Mouse (Mus musculus) hindlimb bud, embryonic 11.5 days (tissue): Measurements from ENCODE around the gene Fchsd2.

Experiments
- DNase-seq: peaks from one replicate; pipeline ENCODE4 v3.0.0-alpha.2; 2012; ENCODE audit warnings: low read depth, low spot score; ENCODE audit errors: extremely low spot score

The Fchsd2 gene

DNA sequence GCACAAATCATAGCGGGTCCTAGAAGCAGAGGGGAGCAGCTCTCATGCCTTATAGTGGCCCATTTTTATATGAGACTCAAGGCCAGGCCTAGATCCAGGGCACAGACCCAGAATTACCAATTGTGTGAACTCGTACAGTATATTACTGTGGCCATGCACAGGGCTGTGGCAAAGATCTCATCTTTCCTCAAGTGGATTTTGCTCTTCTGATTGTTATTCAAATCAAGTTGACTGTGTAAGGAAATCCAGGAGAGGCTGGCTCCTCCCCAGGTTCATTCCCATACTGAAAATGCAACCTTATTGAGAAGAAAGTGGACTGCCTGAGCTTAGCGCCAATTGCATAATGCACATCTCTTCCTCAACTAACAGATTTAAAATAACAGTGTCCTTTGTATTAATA is 190.1 kb downstream of the Fchsd2 start:
- no peak for DNase-seq

- DNase-seq: no peak
Measured at GRCm38 (mm10) chr7:101284504-101284903, 191.8 kb downstream of the Fchsd2 start.

DNA sequence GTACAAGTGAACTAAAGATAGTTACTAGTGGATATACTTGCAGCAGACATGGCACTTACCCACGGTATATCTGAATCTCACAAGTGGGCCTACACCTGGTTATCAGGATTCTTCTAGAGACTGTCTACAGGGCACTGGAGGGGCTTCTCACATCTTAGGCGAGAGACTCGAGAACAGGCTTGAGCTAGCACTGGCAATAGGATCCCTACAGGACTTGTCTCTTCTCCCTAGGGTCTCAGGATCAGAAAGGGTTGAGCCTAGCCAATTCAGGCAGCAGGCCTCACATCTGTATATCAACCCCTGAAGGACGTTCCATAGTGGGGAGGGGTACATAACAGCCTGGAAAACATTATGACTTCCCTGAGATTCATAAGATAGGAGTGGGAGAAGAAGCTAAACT is 194.2 kb downstream of the Fchsd2 start:
- DNase-seq: no peak

- no peak for DNase-seq
Measured at GRCm38 (mm10) chr7:101287820-101288219, 195.2 kb downstream of the Fchsd2 start.

GRCm38 (mm10) chr7:101288436-101288835 is 195.8 kb downstream of the Fchsd2 start:
- DNase-seq: no peak

- DNase-seq: no peak
Measured at GRCm38 (mm10) chr7:101290401-101290800, 197.7 kb downstream of the Fchsd2 start.

DNA sequence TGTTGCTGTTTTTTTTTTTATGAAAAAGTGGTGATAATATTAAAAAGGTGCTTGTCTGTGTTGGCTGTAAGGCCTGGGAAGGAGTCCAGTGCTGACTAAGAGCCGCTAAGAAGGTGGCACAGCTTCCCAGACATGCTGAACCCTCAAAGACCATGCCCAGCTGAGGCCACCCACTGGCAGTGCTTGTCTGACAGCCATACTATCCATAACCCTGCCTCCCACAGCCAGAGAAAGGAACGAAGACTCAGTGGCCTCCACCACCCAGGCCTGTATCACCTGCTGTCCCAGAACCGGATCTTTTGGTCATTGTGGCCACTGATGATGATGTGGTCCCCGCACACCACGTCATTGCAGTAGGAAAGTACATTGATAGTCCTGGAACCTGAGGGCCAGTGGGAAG is 198.5 kb downstream of the Fchsd2 start:
- DNase-seq: no peak

- DNase-seq: no peak
Measured at GRCm38 (mm10) chr7:101291641-101292040, 199.0 kb downstream of the Fchsd2 start.

DNA sequence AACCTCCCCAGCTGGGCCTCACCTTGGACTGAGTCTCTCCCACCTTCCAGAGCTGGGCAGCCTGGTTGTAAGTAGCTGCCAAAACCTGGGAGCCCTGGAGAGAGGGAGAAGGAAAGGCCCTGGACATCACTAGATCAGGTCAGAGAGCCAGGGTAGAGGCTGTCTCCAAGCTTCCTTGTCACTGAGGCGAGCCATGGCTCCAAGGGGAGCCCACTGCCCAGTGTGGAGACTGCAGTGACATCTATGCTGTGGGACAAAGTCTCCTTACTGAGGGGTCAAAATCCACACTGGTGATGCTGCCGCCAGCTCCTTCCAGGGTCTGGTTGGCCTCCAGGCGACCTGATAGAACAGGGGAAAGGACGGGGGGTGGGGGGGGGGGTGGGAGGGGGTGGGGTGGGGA is 199.4 kb downstream of the Fchsd2 start:
- no peak for DNase-seq

DNA sequence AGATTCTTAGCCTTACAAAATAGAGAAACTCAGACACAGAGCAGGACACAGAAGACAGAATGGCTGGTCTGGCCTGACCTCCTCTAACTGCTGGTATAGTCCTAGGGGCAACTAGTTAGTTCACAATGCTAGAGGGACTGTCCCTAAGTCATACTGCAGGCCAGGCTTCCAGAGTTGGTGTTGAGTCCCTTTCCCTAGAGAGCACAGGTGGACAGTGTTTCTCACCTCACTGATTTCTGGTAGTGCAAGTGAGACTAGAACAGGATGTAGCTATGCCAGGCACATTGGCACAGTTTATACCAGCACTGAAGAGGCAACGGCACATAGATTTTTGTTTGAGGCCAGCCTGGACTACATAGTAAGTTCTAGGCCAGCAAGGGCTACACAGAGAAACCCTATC is 200.0 kb downstream of the Fchsd2 start:
- no peak for DNase-seq

DNA sequence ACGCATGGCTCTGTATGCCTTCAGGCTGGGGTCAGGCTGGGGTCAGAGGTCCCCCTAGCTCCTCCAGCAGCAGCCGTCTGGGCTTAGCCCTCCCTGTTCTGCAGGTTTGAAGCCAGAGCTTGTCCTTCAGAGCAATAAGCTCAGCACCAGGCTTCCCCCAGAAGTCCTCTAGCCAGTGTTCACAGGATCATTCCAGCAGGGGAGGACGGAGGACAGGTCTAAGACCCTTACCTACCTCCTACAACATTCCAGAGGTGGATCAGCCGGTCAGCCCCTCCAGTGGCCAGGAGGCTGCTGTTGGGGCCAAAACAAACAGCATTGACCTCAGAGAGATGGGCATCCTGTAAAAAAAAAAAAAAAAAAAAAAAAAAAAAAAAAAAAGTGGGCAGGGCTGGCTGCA is 200.5 kb downstream of the Fchsd2 start:
- DNase-seq: no peak

GRCm38 (mm10) chr7:101293611-101294010 is 200.9 kb downstream of the Fchsd2 start:
- no peak for DNase-seq

DNA sequence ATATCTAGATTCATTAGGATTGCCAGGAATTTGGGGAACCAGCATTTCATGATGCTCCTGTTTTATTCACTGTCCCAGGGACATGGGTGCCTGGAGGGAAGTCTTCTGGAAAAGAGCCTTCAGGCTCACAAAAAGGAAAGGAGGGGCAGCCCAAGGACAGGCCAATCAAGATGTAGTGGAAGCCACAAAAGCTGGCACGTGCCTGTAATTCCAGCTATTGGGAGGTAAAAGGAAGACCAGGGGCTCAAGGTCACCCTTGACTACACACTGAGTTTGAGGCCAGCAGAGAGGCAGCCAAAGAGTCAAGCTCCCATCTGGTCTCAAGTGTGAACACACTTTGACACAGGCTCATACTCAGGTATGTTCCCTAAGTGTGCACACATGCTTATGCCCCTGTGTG is 202.8 kb downstream of the Fchsd2 start:
- no peak for DNase-seq

- no peak for DNase-seq
Measured at GRCm38 (mm10) chr7:101296252-101297022, 203.8 kb downstream of the Fchsd2 start.

DNA sequence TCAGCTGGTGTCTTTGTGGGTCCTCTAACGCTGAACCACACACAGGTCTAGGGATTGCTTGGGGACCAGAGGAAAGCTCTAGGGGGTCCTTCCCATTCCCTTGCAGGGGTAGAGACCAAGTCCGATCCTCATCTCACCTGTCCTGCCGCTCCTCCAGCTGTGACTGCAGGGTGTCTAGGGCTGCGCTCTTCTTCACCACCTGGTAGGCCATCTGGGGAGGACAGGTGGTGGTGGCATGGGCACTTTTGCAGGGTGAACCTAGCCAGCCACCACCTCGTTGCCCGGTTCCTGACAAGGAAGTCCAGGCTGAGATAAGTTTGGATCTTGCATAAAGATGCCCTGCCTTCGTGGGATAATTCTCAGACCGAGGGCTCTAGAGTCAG is 204.4 kb downstream of the Fchsd2 start:
- DNase-seq: no peak

DNA sequence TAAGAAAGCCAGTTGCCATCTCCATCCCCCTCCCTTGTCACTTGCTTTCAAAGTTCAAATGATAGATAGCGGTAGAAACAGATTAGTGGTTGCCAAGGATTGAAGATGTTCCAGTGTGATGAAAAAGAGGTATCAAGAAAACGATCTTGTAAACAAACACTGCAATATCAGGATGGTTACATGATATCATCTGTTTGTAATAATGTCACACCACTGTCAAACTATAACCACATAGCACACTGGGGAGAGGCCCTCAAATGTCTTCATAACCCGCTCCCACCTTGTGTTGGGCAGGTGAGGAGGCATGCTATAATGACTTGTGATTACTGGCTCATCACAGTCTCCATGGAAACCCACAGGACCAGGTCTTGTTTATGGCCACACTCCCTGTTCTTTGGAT is 205.7 kb downstream of the Fchsd2 start:
- DNase-seq: no peak

- no peak for DNase-seq
Measured at GRCm38 (mm10) chr7:101301361-101301880, 208.8 kb downstream of the Fchsd2 start.

DNA sequence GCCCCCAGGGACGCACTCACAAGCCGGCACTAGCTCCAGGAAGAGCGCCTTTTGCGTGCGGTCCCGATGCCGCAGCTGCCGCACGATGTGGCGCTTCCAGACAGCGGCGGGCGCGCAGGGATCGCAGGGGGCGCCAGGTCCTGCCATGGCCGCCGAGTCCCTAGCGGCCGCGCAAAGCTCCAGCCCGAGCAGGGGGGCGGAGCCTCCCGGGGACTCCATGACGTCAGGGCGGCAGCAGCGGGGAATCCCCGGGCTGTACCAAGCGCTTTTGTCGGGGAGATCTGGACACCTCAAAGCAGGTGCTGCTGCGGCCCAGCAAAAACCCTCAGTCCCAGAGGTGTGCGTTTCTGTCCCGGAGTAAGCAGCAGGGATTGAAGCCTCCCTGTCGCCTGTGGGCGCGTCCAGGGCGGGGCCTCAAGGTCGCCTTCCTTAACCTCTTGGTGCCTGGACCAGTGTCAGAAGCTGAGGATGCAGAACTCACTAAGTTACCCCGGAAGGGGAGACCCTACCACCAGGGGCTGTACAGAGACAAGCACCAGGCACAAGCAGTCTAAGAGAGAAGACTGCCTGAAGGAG is 209.3 kb downstream of the Fchsd2 start, which contains the start of gene Atg16l2:
TSS of gene Atg16l2 (minus strand) at position 371 of the 576 bp plus-strand sequence.
- DNase-seq: peak; percentile 79

DNA sequence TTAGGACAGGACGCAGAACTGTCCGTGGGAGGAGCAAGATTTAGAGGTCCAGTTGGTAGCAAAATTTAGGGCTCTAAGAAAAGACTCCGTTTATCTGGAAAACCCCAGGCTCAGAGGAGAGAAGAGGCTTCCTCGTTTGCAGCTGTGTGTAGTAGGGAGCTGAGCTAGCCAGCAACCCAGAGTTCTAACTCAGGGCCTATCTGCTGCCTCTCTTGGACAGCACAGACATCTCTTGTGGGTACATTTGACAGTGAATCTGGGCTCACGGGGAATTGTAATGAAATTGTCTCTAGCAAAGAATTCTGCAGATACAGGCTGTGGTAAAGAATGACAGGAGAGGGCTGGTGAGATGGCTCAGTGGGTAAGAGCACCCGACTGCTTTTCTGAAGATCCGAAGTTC is 210.0 kb downstream of the Fchsd2 start:
- DNase-seq: no peak

- DNase-seq: no peak
Measured at GRCm38 (mm10) chr7:101306841-101307240, 214.2 kb downstream of the Fchsd2 start.

DNA sequence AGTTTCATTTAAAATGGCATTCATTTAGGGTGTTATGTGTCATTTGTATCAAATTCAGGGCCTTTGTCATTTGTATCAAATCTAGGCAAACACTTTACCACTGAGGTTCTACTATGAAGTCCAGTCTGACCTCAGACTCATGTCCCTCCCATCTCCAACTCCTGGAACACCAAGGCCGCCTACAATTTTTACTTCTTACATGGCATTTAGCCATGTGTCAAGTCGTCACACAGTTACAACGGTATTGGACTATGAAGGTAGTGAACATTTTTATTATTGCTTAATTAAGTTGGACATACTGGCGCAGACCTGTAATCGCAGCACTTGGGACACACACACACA is 217.3 kb downstream of the Fchsd2 start:
- no peak for DNase-seq

- DNase-seq: peak; percentile 89
Measured at GRCm38 (mm10) chr7:101310327-101311028, 217.8 kb downstream of the Fchsd2 start.
